Mouse (Mus musculus): ENCODE measurements around the gene Tspan4. TPM values are rescaled to one million over a fixed set of nuclear protein-coding genes. Genes with fewer than 3 reads are reported as not detected.

Gene Tspan4
- polyA plus RNA-seq, 2 experiments, result 32.1 to 43.0 TPM

GRCm38 (mm10) chr7:141478270-141478748 is 3.3 kb downstream of the Tspan4 start:
- Histone ChIP-seq H3K36me3 (replicated peaks; ENCODE audit: control insufficient read depth, insufficient read depth, low read depth) (no peaks in the 10 kb centered on the region), H3K9me3 (ENCODE audit: control insufficient read depth, low read length) (no peaks in the 10 kb centered on the region), H3K27me3 (ENCODE audit: control insufficient read depth, insufficient read depth, low read length) (peaks cover 20% of the 10 kb centered on the region), H3K4me2 (ENCODE audit: low read depth) (no peak overlapping the region), H3K4me3 (ENCODE audit: insufficient read depth in 1 of 2, low read depth in 2 of 2, low read length in 2 of 2) (no peak overlapping the region), H3K4me1 (replicated peaks; ENCODE audit: control insufficient read depth in 2 of 2, insufficient read depth in 2 of 2, low read length in 1 of 2) (peaks cover 36 to 43% of the 10 kb centered on the region in 2 experiments), H3K27ac (no peak overlapping the region; the same call in 1 of the 2 replicates), H3K9ac (replicated peaks) (no peak overlapping the region)
- 14% methylated on average over 5 of the region's 5 CpGs for WGBS (ENCODE audit: insufficient replicate concordance)
- no peak for ATAC-seq (ENCODE audit: insufficient read depth)
- DNase-seq (ENCODE audit: low read depth in 3 of 3, low spot score in 3 of 3), result no peak
- no peak for TF ChIP-seq EP300 (IDR thresholded peaks at IDR 0.05; ENCODE audit: low read depth)
- TF ChIP-seq CTCF (IDR thresholded peaks at IDR 0.05; ENCODE audit: low read depth), result no peak

- WGBS (ENCODE audit: insufficient replicate concordance), result 10% methylated on average over 10 of the region's 10 CpGs
- DNase-seq (ENCODE audit: low read depth in 3 of 3, low spot score in 3 of 3), result peak; percentile 60 to 62 (median 62)
- H3K4me1 ChIP-seq (replicated peaks; ENCODE audit: control insufficient read depth in 2 of 2, insufficient read depth in 2 of 2, low read length in 1 of 2), result peaks cover 23 to 30% of the 10 kb centered on the region in 2 experiments
- H3K27ac ChIP-seq, result no peak overlapping the region
- H3K4me3 ChIP-seq (ENCODE audit: insufficient read depth in 1 of 2, low read depth in 2 of 2, low read length in 2 of 2), result peak overlapping the region in 1 of 2 experiments; percentile 48; a peak in 2 of 4 replicates
- TF ChIP-seq EP300 (IDR thresholded peaks at IDR 0.05; ENCODE audit: low read depth), result no peak
- TF ChIP-seq CTCF (IDR thresholded peaks at IDR 0.05; ENCODE audit: low read depth), result peak; percentile 99
- ATAC-seq (ENCODE audit: insufficient read depth), result peak; percentile 43
- H3K4me2 ChIP-seq (ENCODE audit: low read depth), result peak overlapping the region; percentile 56
- H3K9ac ChIP-seq (replicated peaks), result no peak overlapping the region
- H3K36me3 ChIP-seq (replicated peaks; ENCODE audit: control insufficient read depth, insufficient read depth, low read depth), result no peaks in the 10 kb centered on the region
- H3K27me3 ChIP-seq (ENCODE audit: control insufficient read depth, insufficient read depth, low read length), result peaks cover 20% of the 10 kb centered on the region
- no peaks in the 10 kb centered on the region for H3K9me3 ChIP-seq (ENCODE audit: control insufficient read depth, low read length)
Measured at GRCm38 (mm10) chr7:141480842-141481497, 5.9 kb downstream of the Tspan4 start.

GRCm38 (mm10) chr7:141481498-141482401 is 6.7 kb downstream of the Tspan4 start:
- peak in 1 of 3 experiments; percentile 45 for DNase-seq (ENCODE audit: low read depth in 3 of 3, low spot score in 3 of 3)
- no peak overlapping the region for H3K9ac ChIP-seq (replicated peaks)
- H3K9me3 ChIP-seq (ENCODE audit: control insufficient read depth, low read length), result no peaks in the 10 kb centered on the region
- H3K27ac ChIP-seq, result no peak overlapping the region
- peaks cover 19 to 23% of the 10 kb centered on the region in 2 experiments for H3K4me1 ChIP-seq (replicated peaks; ENCODE audit: control insufficient read depth in 2 of 2, insufficient read depth in 2 of 2, low read length in 1 of 2)
- H3K4me2 ChIP-seq (ENCODE audit: low read depth), result peak overlapping the region; percentile 56
- TF ChIP-seq CTCF (IDR thresholded peaks at IDR 0.05; ENCODE audit: low read depth) (peak; percentile 65), EP300 (IDR thresholded peaks at IDR 0.05; ENCODE audit: low read depth) (no peak)
- no peak for ATAC-seq (ENCODE audit: insufficient read depth)
- peak overlapping the region; percentile 37 to 48 for H3K4me3 ChIP-seq (ENCODE audit: insufficient read depth in 1 of 2, low read depth in 2 of 2, low read length in 2 of 2)
- peaks cover 20% of the 10 kb centered on the region for H3K27me3 ChIP-seq (ENCODE audit: control insufficient read depth, insufficient read depth, low read length)
- H3K36me3 ChIP-seq (replicated peaks; ENCODE audit: control insufficient read depth, insufficient read depth, low read depth), result no peaks in the 10 kb centered on the region
- WGBS (ENCODE audit: insufficient replicate concordance), result 4% methylated on average over 81 of the region's 81 CpGs

GRCm38 (mm10) chr7:141482531-141483024 is 7.5 kb downstream of the Tspan4 start:
- Histone ChIP-seq H3K4me3 (ENCODE audit: insufficient read depth in 1 of 2, low read depth in 2 of 2, low read length in 2 of 2) (peak overlapping the region in 1 of 2 experiments; percentile 48; a peak in 2 of 4 replicates), H3K9me3 (ENCODE audit: control insufficient read depth, low read length) (no peaks in the 10 kb centered on the region), H3K4me2 (ENCODE audit: low read depth) (peak overlapping the region; percentile 56), H3K36me3 (replicated peaks; ENCODE audit: control insufficient read depth, insufficient read depth, low read depth) (no peaks in the 10 kb centered on the region), H3K27me3 (ENCODE audit: control insufficient read depth, insufficient read depth, low read length) (peaks cover 20% of the 10 kb centered on the region), H3K27ac (no peak overlapping the region), H3K9ac (replicated peaks) (no peak overlapping the region), H3K4me1 (replicated peaks; ENCODE audit: control insufficient read depth in 2 of 2, insufficient read depth in 2 of 2, low read length in 1 of 2) (peaks cover 12 to 15% of the 10 kb centered on the region in 2 experiments)
- TF ChIP-seq CTCF (IDR thresholded peaks at IDR 0.05; ENCODE audit: low read depth) (no peak), EP300 (IDR thresholded peaks at IDR 0.05; ENCODE audit: low read depth) (no peak)
- no peak for ATAC-seq (ENCODE audit: insufficient read depth)
- no peak for DNase-seq (ENCODE audit: low read depth in 3 of 3, low spot score in 3 of 3)
- 44% methylated on average over 11 of the region's 11 CpGs for WGBS (ENCODE audit: insufficient replicate concordance)

All from liver, embryonic 14.5 days (tissue).